Mouse (Mus musculus): ENCODE data around the gene Lsamp. TPM values are rescaled to one million over a fixed set of nuclear protein-coding genes. Genes with fewer than 3 reads are reported as not detected.

The Lsamp gene
- total and polyA plus RNA-seq, 3 experiments: not detected

DNA sequence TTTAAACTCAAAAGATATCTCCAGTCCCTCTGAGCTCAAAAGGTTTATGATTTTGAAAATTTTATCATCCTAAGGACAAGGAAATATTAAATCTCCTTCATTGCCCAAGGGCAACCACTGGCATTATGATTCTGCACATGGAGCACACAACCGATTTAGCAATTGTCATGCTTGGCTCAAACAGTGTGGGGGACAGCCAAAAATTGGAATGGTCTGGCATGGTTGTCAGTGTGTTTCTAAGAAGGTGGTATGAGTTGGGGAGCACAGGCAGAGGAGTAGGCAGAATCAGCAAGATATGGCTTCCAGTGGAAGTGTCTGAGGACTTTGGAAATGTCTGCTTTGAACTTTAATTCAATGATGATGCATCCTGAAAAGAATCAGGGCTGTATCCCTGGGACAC, 1639.7 kb downstream of the Lsamp start:
- Histone ChIP-seq H3K4me3 (replicated peaks in 1 of 3; ENCODE audit: low read depth in 2 of 3, low read length in 2 of 3, poor library complexity in 1 of 3) (no peak overlapping the region), H3K79me2 (replicated peaks; ENCODE audit: control insufficient read depth, extremely low read depth, insufficient read depth, poor library complexity, severe bottlenecking) (no peaks in the 10 kb centered on the region), H3K4me2 (ENCODE audit: insufficient read depth, low read depth, poor library complexity, severe bottlenecking) (no peak overlapping the region), H3K36me3 (replicated peaks in 1 of 2; ENCODE audit: control insufficient read depth in 1 of 2, insufficient read depth in 1 of 2, low read length in 1 of 2) (no peaks in the 10 kb centered on the region), H3K27ac (ENCODE audit: insufficient read depth, low read depth) (no peak overlapping the region), H3K4me1 (ENCODE audit: control insufficient read depth in 1 of 2, insufficient read depth in 2 of 2) (no peaks in the 10 kb centered on the region), H3K9ac (ENCODE audit: insufficient read depth, low read depth) (no peak overlapping the region), H3K9me3 (replicated peaks; ENCODE audit: low read length) (peaks cover 31% of the 10 kb centered on the region), H3K27me3 (replicated peaks) (no peaks in the 10 kb centered on the region)
- DNase-seq (ENCODE audit: extremely low read depth): no peak
- dilution Hi-C loops (cut with MboI; ENCODE audit: extremely low pct_ligation_motif_present, extremely low pct_unique_long_range_greater_than_20kb, low sequenced_read_pairs) (no loop called here), in situ Hi-C loops (cut with MboI; ENCODE audit: low pct_ligation_motif_present, low pct_unique_long_range_greater_than_20kb, low sequenced_read_pairs) (no loop called here)
- TF ChIP-seq KAT2A (IDR thresholded peaks at IDR 0.05; ENCODE audit: insufficient replicate concordance, low read length) (no peak), JUN (IDR thresholded peaks at IDR 0.05; ENCODE audit: insufficient read depth, low read depth, low read length) (no peak), JUND (conservative IDR thresholded peaks at IDR 0.05; ENCODE audit: low read depth, low read length) (no peak), POLR2A (IDR thresholded peaks at IDR 0.05; ENCODE audit: low read depth, low read length) (no peak)

GRCm38 (mm10) chr16:41633898-41634297, 1649.7 kb downstream of the Lsamp start:
- H3K9ac ChIP-seq (ENCODE audit: insufficient read depth, low read depth): no peak overlapping the region
- dilution Hi-C loops (cut with MboI; ENCODE audit: extremely low pct_ligation_motif_present, extremely low pct_unique_long_range_greater_than_20kb, low sequenced_read_pairs) (no loop called here), in situ Hi-C loops (cut with MboI; ENCODE audit: low pct_ligation_motif_present, low pct_unique_long_range_greater_than_20kb, low sequenced_read_pairs) (no loop called here)
- no peaks in the 10 kb centered on the region for H3K79me2 ChIP-seq (replicated peaks; ENCODE audit: control insufficient read depth, extremely low read depth, insufficient read depth, poor library complexity, severe bottlenecking)
- no peak overlapping the region for H3K4me3 ChIP-seq (replicated peaks in 1 of 3; ENCODE audit: low read depth in 2 of 3, low read length in 2 of 3, poor library complexity in 1 of 3)
- H3K4me1 ChIP-seq (ENCODE audit: control insufficient read depth in 1 of 2, insufficient read depth in 2 of 2): no peaks in the 10 kb centered on the region
- no peak for DNase-seq (ENCODE audit: extremely low read depth)
- H3K36me3 ChIP-seq (replicated peaks in 1 of 2; ENCODE audit: control insufficient read depth in 1 of 2, insufficient read depth in 1 of 2, low read length in 1 of 2): no peaks in the 10 kb centered on the region
- no peak overlapping the region for H3K27ac ChIP-seq (ENCODE audit: insufficient read depth, low read depth)
- peaks cover 62% of the 10 kb centered on the region for H3K9me3 ChIP-seq (replicated peaks; ENCODE audit: low read length)
- TF ChIP-seq UBTF (IDR thresholded peaks at IDR 0.05; ENCODE audit: low read depth, low read length) (no peak), NELFE (IDR thresholded peaks at IDR 0.05; ENCODE audit: low read depth, low read length) (no peak)
- no peak overlapping the region for H3K4me2 ChIP-seq (ENCODE audit: insufficient read depth, low read depth, poor library complexity, severe bottlenecking)
- H3K27me3 ChIP-seq (replicated peaks): no peaks in the 10 kb centered on the region

DNA sequence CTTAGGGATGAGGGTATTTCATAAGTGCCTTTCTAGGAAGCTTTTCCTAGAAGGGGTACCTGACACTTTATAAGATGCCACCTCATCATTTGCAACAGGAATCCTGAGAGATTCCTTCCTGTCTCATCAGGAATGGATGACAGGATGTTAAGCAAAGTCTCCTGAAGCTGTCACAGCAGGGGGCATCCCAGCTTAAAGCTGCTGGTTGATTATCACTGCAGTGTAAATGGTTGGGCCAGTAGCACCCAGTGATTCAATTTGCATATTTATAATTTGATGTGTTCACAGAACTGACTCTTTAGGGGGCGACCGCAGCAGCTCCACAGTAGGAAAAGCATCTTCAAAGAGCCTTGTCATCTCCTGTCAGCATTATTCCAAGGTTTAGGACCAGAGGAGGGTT, 1656.7 kb downstream of the Lsamp start:
- dilution Hi-C loops (cut with MboI; ENCODE audit: extremely low pct_ligation_motif_present, extremely low pct_unique_long_range_greater_than_20kb, low sequenced_read_pairs): no loop called here
- in situ Hi-C loops (cut with MboI; ENCODE audit: low pct_ligation_motif_present, low pct_unique_long_range_greater_than_20kb, low sequenced_read_pairs): no loop called here

DNA sequence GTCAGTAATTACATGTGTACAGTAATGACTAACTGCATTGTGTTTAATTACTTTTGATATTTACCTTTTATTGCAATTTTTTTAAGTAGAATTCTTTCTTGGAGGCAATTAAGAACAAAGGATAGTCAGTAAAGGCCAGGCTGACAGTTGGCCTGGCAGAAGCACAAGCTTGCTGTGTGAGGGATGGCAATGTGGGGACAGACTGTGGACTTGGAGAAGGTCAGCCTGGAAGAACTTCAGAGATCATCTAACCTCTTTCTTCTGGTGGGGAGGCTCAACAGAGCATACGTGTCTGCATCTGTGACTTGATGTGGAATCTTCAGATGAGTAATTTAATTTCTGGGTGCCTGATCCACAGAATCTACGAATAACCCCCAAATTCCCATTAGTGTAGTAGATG, 1669.1 kb downstream of the Lsamp start:
- no peak overlapping the region for H3K4me3 ChIP-seq (replicated peaks in 1 of 3; ENCODE audit: low read depth in 2 of 3, low read length in 2 of 3, poor library complexity in 1 of 3)
- H3K79me2 ChIP-seq (replicated peaks; ENCODE audit: control insufficient read depth, extremely low read depth, insufficient read depth, poor library complexity, severe bottlenecking): no peaks in the 10 kb centered on the region
- no peaks in the 10 kb centered on the region for H3K4me1 ChIP-seq (ENCODE audit: control insufficient read depth in 1 of 2, insufficient read depth in 2 of 2)
- H3K27me3 ChIP-seq (replicated peaks): no peaks in the 10 kb centered on the region
- in situ Hi-C loops (cut with MboI; ENCODE audit: low pct_ligation_motif_present, low pct_unique_long_range_greater_than_20kb, low sequenced_read_pairs) (no loop called here), dilution Hi-C loops (cut with MboI; ENCODE audit: extremely low pct_ligation_motif_present, extremely low pct_unique_long_range_greater_than_20kb, low sequenced_read_pairs) (no loop called here)
- no peak overlapping the region for H3K4me2 ChIP-seq (ENCODE audit: insufficient read depth, low read depth, poor library complexity, severe bottlenecking)
- H3K27ac ChIP-seq (ENCODE audit: insufficient read depth, low read depth): no peak overlapping the region
- H3K36me3 ChIP-seq (replicated peaks in 1 of 2; ENCODE audit: control insufficient read depth in 1 of 2, insufficient read depth in 1 of 2, low read length in 1 of 2): no peaks in the 10 kb centered on the region
- H3K9me3 ChIP-seq (replicated peaks; ENCODE audit: low read length): peaks cover 53% of the 10 kb centered on the region
- no peak overlapping the region for H3K9ac ChIP-seq (ENCODE audit: insufficient read depth, low read depth)
- DNase-seq (ENCODE audit: extremely low read depth): no peak
- no peak for TF ChIP-seq ETS1 (conservative IDR thresholded peaks at IDR 0.05; ENCODE audit: low read depth, low read length)
- no peak for TF ChIP-seq GABPA (IDR thresholded peaks at IDR 0.05; ENCODE audit: insufficient replicate concordance, low read depth, low read length)
- TF ChIP-seq RAD21 (IDR thresholded peaks at IDR 0.05; ENCODE audit: low read depth, low read length): no peak
- no peak for TF ChIP-seq MAFK (IDR thresholded peaks at IDR 0.05; ENCODE audit: insufficient replicate concordance, low read length)

More for the DNA sequence above, 1656.7 kb downstream of the Lsamp start:
- Histone ChIP-seq H3K9ac (ENCODE audit: insufficient read depth, low read depth) (no peak overlapping the region), H3K27ac (ENCODE audit: insufficient read depth, low read depth) (no peak overlapping the region), H3K36me3 (replicated peaks in 1 of 2; ENCODE audit: control insufficient read depth in 1 of 2, insufficient read depth in 1 of 2, low read length in 1 of 2) (no peaks in the 10 kb centered on the region), H3K4me1 (ENCODE audit: control insufficient read depth in 1 of 2, insufficient read depth in 2 of 2) (no peaks in the 10 kb centered on the region), H3K4me3 (replicated peaks in 1 of 3; ENCODE audit: low read depth in 2 of 3, low read length in 2 of 3, poor library complexity in 1 of 3) (no peak overlapping the region), H3K4me2 (ENCODE audit: insufficient read depth, low read depth, poor library complexity, severe bottlenecking) (no peak overlapping the region), H3K9me3 (replicated peaks; ENCODE audit: low read length) (peaks cover 63% of the 10 kb centered on the region), H3K27me3 (replicated peaks) (no peaks in the 10 kb centered on the region), H3K79me2 (replicated peaks; ENCODE audit: control insufficient read depth, extremely low read depth, insufficient read depth, poor library complexity, severe bottlenecking) (no peaks in the 10 kb centered on the region)
- no peak for DNase-seq (ENCODE audit: extremely low read depth)
- TF ChIP-seq ELF1 (IDR thresholded peaks at IDR 0.05; ENCODE audit: low read depth, low read length) (no peak), POLR2A (IDR thresholded peaks at IDR 0.05; ENCODE audit: low read depth, low read length) (no peak), IRF4 (IDR thresholded peaks at IDR 0.05; ENCODE audit: low read depth, low read length) (no peak)
